Mouse (Mus musculus) ES-E14 (cell line): ENCODE data around the gene Wdhd1.

Experiments
- CHD2 ChIP-seq: IDR thresholded peaks from 2 replicates; pipeline ENCODE4 v1.6.1; 2014; ENCODE audit warnings: mild to moderate bottlenecking, low read depth, low read length, inconsistent platforms
- HCFC1 ChIP-seq: IDR thresholded peaks from 2 replicates; pipeline ENCODE4 v1.6.1; 2012; ENCODE audit warnings: low read length, inconsistent platforms, borderline replicate concordance; ENCODE audit not compliant: insufficient read depth
- MAFK ChIP-seq: IDR thresholded peaks from 2 replicates; pipeline ENCODE4 v1.6.1; 2014; ENCODE audit warnings: mild to moderate bottlenecking, low read depth, low read length, inconsistent platforms; ENCODE audit not compliant: insufficient read depth
- ZC3H11A ChIP-seq: IDR thresholded peaks from 2 replicates; pipeline ENCODE4 v1.6.1; 2012; ENCODE audit warnings: low read depth, mild to moderate bottlenecking, inconsistent platforms, low read length, borderline replicate concordance
- ZNF384 ChIP-seq: IDR thresholded peaks from 2 replicates; pipeline ENCODE4 v1.6.1; 2012; ENCODE audit warnings: low read depth, low read length, inconsistent platforms

DNA sequence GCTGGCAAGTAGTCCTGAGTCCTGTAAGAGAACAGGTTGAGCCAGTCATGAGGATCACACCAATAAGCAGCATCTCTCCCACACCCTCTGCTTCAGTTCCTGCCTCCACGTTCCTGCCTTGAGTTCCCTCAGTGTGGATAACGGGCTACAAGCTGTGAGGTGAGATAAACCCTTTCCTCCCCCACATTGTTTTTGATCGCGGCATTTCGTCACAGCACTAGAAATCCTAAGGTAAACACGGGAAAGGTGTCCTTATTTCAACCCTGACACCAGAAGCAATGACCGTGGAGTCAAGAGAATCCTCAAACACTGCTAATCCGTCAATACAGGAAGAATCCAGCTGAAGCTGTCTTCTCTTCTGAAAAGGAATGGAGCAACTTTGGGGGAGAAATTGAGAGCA, 79.9 kb downstream of the Wdhd1 start:
- TF ChIP-seq CHD2 (no peak), ZC3H11A (no peak), MAFK (no peak), ZNF384 (no peak), HCFC1 (no peak)
